Mouse (Mus musculus) thymus, adult 2 months (tissue): ENCODE results near the gene Ccdc130. TPM values are rescaled to one million over a fixed set of nuclear protein-coding genes. Genes with fewer than 3 reads are reported as not detected.
A peak's percentile ranks its signal among the peaks of the same experiment; 100 is the strongest.

Experiments used
- DNase-seq: peaks from one replicate; pipeline ENCODE4 v3.0.0; 2021
- H3K27ac ChIP-seq: fragments of 200-500 bp; 2 replicates; pipeline ENCODE4 v1.5.1; 2012; ENCODE audit warnings: low read length, control low read depth; ENCODE audit not compliant: control insufficient read depth, insufficient read depth
- H3K27me3 ChIP-seq: fragments of 200-500 bp; 2 replicates; pipeline ENCODE4 v1.6.1; 2012; ENCODE audit warnings: mild to moderate bottlenecking, low read length, moderate library complexity, mixed read lengths; ENCODE audit not compliant: control insufficient read depth, insufficient read depth
- H3K36me3 ChIP-seq: fragments of 200-500 bp; 2 replicates; pipeline ENCODE4 v1.6.1; 2012; ENCODE audit warnings: mild to moderate bottlenecking, low read length, moderate library complexity; ENCODE audit not compliant: control insufficient read depth, insufficient read depth
- H3K4me1 ChIP-seq: fragments of 200-500 bp; replicated peaks from 2 replicates; pipeline ENCODE4 v1.6.1; 2012; ENCODE audit warnings: low read length; ENCODE audit not compliant: control insufficient read depth, insufficient read depth
- H3K4me3 ChIP-seq: fragments of 200-500 bp; 2 replicates; pipeline ENCODE4 v1.5.1; 2012; ENCODE audit warnings: mild to moderate bottlenecking, low read length, control low read depth, moderate library complexity; ENCODE audit not compliant: control insufficient read depth, insufficient read depth
- CTCF ChIP-seq: fragments of 200-500 bp; IDR thresholded peaks from 2 replicates; pipeline ENCODE4 v1.5.1; 2012; ENCODE audit warnings: mild to moderate bottlenecking, control low read depth, low read length, moderate library complexity, borderline replicate concordance; ENCODE audit not compliant: control insufficient read depth, poor library complexity, insufficient read depth; ENCODE audit errors: extremely low read depth
- POLR2A ChIP-seq: fragments of 200-500 bp; IDR thresholded peaks from 2 replicates; pipeline ENCODE4 v1.6.1; 2012; ENCODE audit warnings: mild to moderate bottlenecking, low read length, control low read depth, moderate library complexity; ENCODE audit not compliant: control insufficient read depth, poor library complexity, insufficient read depth; ENCODE audit errors: extremely low read depth
- WGBS: fragments of 180-500 bp; shearing (Covaris S2); methylation state at CpG from one replicate; pipeline ENCODE4 v1.1.7; 2018; 5-methylcytosine and 5-hydroxymethylcytosine counted together
- polyA plus RNA-seq: library from polyadenylated mRNA; depleted of rRNA; stranded (reverse); fragments of >200 nt; gene quantifications from 2 replicates; pipeline ENCODE4 v1.2.3, GENCODE M21; 2012

The Ccdc130 gene
- polyA plus RNA-seq, 1 experiment, result 65.3 TPM

DNA sequence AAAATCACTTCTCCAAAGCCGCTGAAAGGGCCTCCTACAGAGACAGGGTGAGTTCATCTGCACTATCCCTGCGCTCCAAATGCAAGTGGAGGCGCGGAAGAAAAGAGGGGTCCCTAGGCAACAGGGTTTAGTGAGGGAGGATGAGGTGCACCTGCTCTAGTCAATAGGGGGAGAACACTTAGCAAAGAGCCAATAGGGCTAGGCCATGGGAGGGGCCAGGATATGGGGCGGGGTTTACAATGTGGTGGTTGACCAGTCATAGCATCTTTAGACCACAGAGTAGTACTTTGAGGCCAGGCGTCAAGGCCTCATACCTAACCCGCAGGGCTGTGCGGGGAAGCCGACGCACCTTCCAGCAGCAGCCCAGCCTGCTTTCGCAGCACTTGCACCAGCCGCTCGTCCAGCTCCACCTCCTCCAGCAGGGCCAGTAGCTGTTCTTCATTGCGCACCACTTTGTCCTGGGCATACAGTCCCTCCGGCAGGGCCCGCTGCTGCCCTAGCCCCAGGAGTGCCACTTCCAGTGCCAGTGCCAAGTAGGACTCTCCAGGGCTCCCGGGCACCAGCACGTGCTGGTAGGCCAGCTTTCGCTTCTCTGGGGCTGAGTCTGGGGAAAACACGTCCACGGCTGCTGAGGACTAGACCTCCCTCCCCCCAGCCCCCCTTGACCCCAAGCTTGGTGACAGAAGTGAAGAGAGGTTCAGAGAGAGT, 46.7 kb downstream of the Ccdc130 start:
- H3K27me3 ChIP-seq, result no peaks in the 10 kb centered on the region
- peaks cover 65% of the 10 kb centered on the region for H3K36me3 ChIP-seq
- H3K4me3 ChIP-seq, result no peak overlapping the region
- TF ChIP-seq POLR2A, result no peak
- no peak for TF ChIP-seq CTCF
- H3K4me1 ChIP-seq, result peaks cover 6% of the 10 kb centered on the region
- 91% methylated on average over 21 of the region's 21 CpGs for WGBS
- H3K27ac ChIP-seq, result no peak overlapping the region
- no peak for DNase-seq

DNA sequence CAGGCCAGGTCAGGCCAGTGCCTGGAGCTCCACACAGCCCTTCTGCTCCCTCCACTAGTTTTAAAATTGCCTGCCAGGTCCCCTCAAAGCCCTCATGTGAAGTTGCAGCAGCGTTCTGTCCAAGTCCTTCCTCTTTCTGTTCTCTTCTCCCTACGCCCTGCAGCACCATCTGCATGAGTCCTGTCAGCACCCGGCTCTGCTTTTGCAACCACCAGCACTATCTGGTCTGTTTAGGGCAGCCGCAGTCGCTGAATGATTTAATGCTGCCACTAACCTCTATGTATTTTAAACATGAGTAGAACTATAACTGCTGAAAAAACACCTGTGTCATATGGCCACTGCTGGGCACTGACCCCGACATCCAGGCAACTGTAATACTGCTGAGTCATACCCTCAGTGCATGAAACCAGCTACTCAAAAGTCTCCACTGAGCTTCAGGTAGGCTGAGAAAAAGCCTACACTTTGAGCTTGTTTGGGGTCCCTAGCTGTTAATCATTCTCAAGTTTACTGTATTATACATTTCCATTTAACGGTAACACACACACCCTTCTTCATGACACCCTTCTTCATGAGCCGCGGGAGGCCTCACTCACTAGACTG, 47.5 kb downstream of the Ccdc130 start:
- H3K4me1 ChIP-seq, result peaks cover 6% of the 10 kb centered on the region
- no peaks in the 10 kb centered on the region for H3K27me3 ChIP-seq
- no peak overlapping the region for H3K4me3 ChIP-seq
- TF ChIP-seq CTCF, result no peak
- no peak for TF ChIP-seq POLR2A
- 46% methylated on average over 9 of the region's 9 CpGs for WGBS
- peak overlapping the region; percentile 61; the same call in 1 of the 2 replicates for H3K27ac ChIP-seq
- peaks cover 63% of the 10 kb centered on the region for H3K36me3 ChIP-seq
- no peak for DNase-seq

DNA sequence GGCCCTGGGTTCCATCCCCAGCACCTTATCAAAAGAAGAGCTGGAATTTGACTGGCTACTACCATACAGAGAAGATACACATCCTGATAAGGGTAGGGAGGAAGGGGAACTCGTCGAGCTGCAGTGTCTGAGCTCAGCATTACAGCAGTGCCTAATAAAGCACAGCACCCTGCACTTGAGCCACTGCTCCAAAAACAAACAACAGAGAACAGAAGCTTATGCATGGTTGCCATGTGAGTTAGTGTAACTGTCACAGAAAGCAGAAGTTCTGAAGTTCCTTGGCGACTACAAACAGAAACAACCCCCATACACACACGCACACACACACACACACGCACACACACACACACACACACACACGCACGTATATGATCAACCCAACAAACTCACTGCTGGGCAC, 50.1 kb downstream of the Ccdc130 start:
- Histone ChIP-seq H3K27ac (no peak overlapping the region), H3K36me3 (peaks cover 53% of the 10 kb centered on the region), H3K27me3 (no peaks in the 10 kb centered on the region), H3K4me1 (peaks cover 6% of the 10 kb centered on the region), H3K4me3 (no peak overlapping the region)
- 63% methylated on average over 7 of the region's 7 CpGs for WGBS
- no peak for TF ChIP-seq POLR2A
- no peak for TF ChIP-seq CTCF
- DNase-seq, result no peak

DNA sequence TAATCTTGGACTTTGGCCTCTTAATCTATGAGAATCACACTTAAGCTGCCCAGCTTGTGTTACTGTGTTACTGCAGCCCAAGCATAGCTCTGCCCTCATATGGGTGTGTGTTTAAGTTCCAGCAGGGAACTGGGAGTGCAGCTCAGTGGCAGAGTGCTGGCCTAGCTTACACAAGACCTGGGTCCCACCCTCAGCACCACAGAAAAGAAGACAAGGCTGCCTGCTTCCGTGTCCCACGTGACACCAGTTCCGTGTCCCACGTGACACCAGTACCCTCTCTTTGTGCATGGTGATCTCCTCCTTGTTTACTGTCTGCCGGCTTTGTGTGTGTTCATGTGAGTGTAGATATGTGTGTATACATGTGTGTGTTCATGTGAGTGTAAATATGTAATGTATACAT, 52.0 kb downstream of the Ccdc130 start:
- Histone ChIP-seq H3K4me3 (no peak overlapping the region), H3K27me3 (no peaks in the 10 kb centered on the region), H3K27ac (no peak overlapping the region), H3K4me1 (peaks cover 6% of the 10 kb centered on the region), H3K36me3 (peaks cover 54% of the 10 kb centered on the region)
- no peak for DNase-seq
- WGBS, result 97% methylated on average over 5 of the region's 5 CpGs
- TF ChIP-seq CTCF (no peak), POLR2A (no peak)

DNA sequence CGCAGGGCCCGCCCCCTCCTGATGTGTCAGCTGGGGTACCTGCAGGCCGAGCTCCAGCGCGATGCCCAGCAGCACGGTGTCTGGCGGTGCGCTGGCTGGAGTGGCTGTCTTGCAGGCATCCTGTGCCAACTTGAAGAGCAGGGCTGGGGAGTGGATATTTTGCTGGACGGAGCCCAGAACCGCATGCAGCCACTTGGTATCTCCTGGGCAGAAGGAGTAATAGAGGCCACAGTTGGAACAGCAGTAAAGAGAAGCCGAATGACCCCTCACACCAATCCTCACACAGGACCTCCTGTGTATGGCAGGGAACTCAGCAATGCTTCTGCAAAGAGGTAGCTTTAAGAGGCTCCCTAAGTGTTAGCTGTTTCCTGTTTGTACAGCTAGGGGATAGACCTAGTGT, 53.0 kb downstream of the Ccdc130 start:
- H3K27ac ChIP-seq, result no peak overlapping the region
- no peak overlapping the region for H3K4me3 ChIP-seq
- H3K27me3 ChIP-seq, result no peaks in the 10 kb centered on the region
- H3K4me1 ChIP-seq, result peaks cover 1% of the 10 kb centered on the region
- WGBS, result 99% methylated on average over 11 of the region's 11 CpGs
- DNase-seq, result no peak
- peaks cover 50% of the 10 kb centered on the region for H3K36me3 ChIP-seq
- TF ChIP-seq CTCF (no peak), POLR2A (no peak)

DNA sequence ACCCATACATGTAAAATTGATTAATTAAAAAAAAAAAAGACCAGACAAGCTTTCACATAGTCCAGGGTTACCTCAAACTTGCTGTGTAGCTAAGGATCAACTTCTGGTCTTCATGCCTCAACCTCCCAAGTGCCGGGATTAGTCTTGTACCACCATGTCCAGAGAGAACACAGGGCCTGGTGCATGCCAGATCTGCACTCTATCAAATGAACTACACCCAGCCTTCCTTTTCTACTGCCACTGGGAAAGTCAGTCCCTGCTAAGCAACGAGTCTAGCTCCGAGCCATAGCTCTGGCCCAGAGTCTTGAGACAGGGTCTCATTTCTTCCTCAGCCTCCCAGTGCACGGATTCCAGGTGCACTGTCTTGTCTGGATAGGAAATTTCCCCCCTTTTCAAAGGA, 56.9 kb downstream of the Ccdc130 start:
- Histone ChIP-seq H3K36me3 (peaks cover 46% of the 10 kb centered on the region), H3K27ac (no peak overlapping the region), H3K27me3 (no peaks in the 10 kb centered on the region), H3K4me1 (peaks cover 21% of the 10 kb centered on the region), H3K4me3 (no peak overlapping the region)
- DNase-seq, result no peak
- TF ChIP-seq CTCF, result no peak
- no peak for TF ChIP-seq POLR2A
- 96% methylated on average over 4 of the region's 4 CpGs for WGBS

DNA sequence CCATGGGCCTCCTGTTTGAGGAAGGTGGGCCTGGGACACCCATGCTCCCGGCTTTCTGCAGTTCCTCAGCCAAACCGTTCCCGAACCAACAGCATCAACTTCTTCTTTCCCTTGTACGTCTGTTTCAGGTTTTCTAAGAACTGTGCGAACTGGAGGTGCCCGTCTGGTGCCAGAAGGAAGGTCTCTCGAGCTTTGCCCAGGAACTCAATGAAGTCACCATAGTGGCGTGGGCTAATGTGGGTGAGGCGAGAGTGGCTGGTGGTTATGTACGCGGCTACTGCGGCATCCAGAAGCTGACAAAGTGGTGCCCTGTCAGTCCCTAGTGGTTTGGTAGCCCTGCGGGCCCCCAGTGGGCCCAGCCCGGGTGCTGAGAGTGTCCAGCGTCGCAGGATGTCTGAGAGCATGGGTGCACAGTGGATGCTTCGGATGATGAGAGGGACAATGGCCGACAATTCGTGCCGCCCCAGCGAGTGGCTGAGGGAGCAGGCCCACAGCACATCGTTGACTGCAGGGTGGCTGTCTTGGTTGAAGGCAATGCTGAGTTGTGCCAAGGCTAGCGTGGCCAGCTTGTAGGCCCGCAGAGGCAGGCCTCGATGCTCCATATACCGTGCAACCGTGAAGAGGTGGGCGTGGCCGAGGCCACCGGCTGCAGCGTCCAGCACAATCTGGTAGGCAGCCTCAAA, 58.2 kb downstream of the Ccdc130 start:
- peaks cover 40% of the 10 kb centered on the region for H3K36me3 ChIP-seq
- 94% methylated on average over 31 of the region's 31 CpGs for WGBS
- no peak overlapping the region for H3K4me3 ChIP-seq
- no peak for DNase-seq
- no peaks in the 10 kb centered on the region for H3K27me3 ChIP-seq
- no peak overlapping the region for H3K27ac ChIP-seq
- H3K4me1 ChIP-seq, result peaks cover 33% of the 10 kb centered on the region
- TF ChIP-seq CTCF (no peak), POLR2A (no peak)
